Mouse (Mus musculus): ENCODE results near the gene Cmtm6. TPM values are rescaled to one million over a fixed set of nuclear protein-coding genes. Genes with fewer than 3 reads are reported as not detected.

The Cmtm6 gene
- total and polyA plus RNA-seq, 2 experiments from 2014 or later = 17.9 to 24.8 TPM

DNA sequence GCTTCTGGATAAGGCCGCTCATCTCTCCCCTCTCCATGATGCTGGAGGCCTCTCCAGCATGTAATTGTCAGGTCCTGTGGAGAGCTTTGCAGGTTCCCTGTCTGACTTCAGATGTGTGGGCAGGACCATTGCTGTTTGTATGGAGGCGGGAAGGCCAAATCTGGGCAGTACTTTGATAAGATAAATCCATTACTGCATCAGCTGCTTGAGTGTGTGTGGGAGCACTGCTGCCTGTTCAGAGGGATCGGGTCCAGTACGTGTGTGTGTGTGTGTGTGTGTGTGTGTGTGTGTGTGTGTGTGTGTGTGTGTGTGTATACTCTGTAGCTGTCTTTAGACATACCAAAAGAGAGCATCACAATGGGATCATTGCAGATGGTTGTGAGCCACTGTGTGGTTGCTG, 14.2 kb downstream of the Cmtm6 start:
- Histone ChIP-seq H3K4me1 (ENCODE audit: insufficient read depth, low read length) (no peaks in the 10 kb centered on the region), H3K4me2 (ENCODE audit: low read depth, low read length) (no peak overlapping the region), H3K9ac (replicated peaks; ENCODE audit: low read length) (no peak overlapping the region), H3K27ac (no peak overlapping the region), H3K27me3 (ENCODE audit: insufficient read depth, low read length) (no peaks in the 10 kb centered on the region), H3K4me3 (ENCODE audit: low read length) (no peak overlapping the region), H3K36me3 (ENCODE audit: insufficient read depth, low read length) (peaks cover 13% of the 10 kb centered on the region; the same call in 1 of the 2 replicates), H3K9me3 (ENCODE audit: low read length) (no peaks in the 10 kb centered on the region)
- 89% methylated on average over 4 of the region's 4 CpGs for WGBS
- no peak for TF ChIP-seq CTCF (IDR thresholded peaks at IDR 0.05; ENCODE audit: low read depth)
- no peak for ATAC-seq
- no peak for DNase-seq (ENCODE audit: low spot score)

DNA sequence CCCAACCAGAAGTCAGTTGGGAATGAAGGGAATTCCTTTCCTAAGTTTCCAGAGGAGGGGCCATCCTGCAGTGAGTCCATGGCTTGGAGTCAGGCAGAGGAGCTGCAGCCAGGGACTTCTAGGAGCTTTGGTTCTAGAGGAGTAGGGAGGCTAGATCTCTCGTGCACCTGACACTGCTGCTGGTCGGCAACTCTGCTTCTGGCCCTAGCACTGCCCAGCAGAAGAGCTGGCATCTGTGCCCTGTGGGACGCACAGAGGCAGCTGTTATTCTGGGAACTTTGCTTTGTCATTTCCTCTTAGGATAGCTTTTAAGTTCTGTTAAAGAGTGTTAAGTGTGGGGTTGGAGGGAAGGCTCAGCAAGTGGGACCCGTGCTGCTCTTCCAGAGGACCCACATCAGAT, 14.7 kb downstream of the Cmtm6 start:
- no peak overlapping the region for H3K4me2 ChIP-seq (ENCODE audit: low read depth, low read length)
- no peak overlapping the region for H3K9ac ChIP-seq (replicated peaks; ENCODE audit: low read length)
- WGBS = 70% methylated on average over 4 of the region's 4 CpGs
- ATAC-seq (no peak), DNase-seq (ENCODE audit: low spot score) (no peak)
- H3K27ac ChIP-seq = no peak overlapping the region
- TF ChIP-seq CTCF (IDR thresholded peaks at IDR 0.05; ENCODE audit: low read depth) = no peak
- H3K27me3 ChIP-seq (ENCODE audit: insufficient read depth, low read length) = no peaks in the 10 kb centered on the region
- no peaks in the 10 kb centered on the region for H3K9me3 ChIP-seq (ENCODE audit: low read length)
- H3K4me1 ChIP-seq (ENCODE audit: insufficient read depth, low read length) = no peaks in the 10 kb centered on the region
- no peak overlapping the region for H3K4me3 ChIP-seq (ENCODE audit: low read length)
- peaks cover 13% of the 10 kb centered on the region; the same call in 1 of the 2 replicates for H3K36me3 ChIP-seq (ENCODE audit: insufficient read depth, low read length)

DNA sequence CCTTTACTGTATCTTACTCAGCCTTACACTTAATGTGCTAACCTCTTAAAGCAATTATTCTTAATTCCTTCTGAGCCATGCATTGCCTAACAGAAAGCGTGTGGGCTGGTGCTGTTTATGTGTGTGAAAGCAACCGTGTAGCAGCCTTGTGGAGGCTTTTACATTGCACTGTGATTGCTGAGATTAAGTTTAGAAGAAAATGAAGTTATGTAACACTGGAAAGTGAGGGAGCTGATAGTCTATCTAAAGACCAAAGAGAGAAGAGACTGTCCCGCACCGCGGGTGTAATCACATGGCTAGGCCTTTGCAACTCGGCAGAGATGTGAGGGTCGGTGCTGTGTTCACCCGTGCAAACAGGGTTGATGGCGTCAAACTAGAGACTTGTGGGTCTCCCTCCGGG, 16.1 kb downstream of the Cmtm6 start:
- Histone ChIP-seq H3K27ac (no peak overlapping the region), H3K4me2 (ENCODE audit: low read depth, low read length) (no peak overlapping the region), H3K36me3 (ENCODE audit: insufficient read depth, low read length) (peaks cover 13% of the 10 kb centered on the region; the same call in 1 of the 2 replicates), H3K9me3 (ENCODE audit: low read length) (no peaks in the 10 kb centered on the region), H3K4me1 (ENCODE audit: insufficient read depth, low read length) (no peaks in the 10 kb centered on the region), H3K4me3 (ENCODE audit: low read length) (no peak overlapping the region), H3K27me3 (ENCODE audit: insufficient read depth, low read length) (no peaks in the 10 kb centered on the region), H3K9ac (replicated peaks; ENCODE audit: low read length) (no peak overlapping the region)
- ATAC-seq (no peak), DNase-seq (ENCODE audit: low spot score) (no peak)
- 71% methylated on average over 10 of the region's 10 CpGs for WGBS
- TF ChIP-seq CTCF (IDR thresholded peaks at IDR 0.05; ENCODE audit: low read depth) = no peak

DNA sequence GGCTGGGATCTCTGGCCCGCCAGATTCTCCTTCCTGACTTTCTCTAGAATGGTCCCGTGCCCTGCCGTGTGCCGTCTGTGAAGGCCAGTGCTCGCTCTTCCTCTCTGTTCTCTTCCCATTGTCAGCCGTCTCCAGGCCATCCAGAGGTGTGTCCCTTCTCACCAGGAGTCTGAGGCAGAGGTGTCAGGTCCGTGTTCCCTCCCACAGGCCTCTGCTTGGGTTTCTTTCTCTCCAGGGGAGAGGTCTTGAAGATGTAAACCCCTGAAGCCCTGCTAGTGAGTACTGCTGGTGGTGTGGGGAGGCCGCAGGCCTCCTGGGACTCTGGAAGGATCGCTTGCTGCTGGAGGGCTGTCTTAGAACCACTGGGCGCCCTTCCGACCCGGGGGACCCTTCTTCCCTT, 16.6 kb downstream of the Cmtm6 start:
- Histone ChIP-seq H3K36me3 (ENCODE audit: insufficient read depth, low read length) (peaks cover 13% of the 10 kb centered on the region; the same call in 1 of the 2 replicates), H3K4me3 (ENCODE audit: low read length) (no peak overlapping the region), H3K9me3 (ENCODE audit: low read length) (no peaks in the 10 kb centered on the region), H3K4me1 (ENCODE audit: insufficient read depth, low read length) (peaks cover under 1% of the 10 kb centered on the region; the same call in 1 of the 2 replicates), H3K27me3 (ENCODE audit: insufficient read depth, low read length) (no peaks in the 10 kb centered on the region), H3K4me2 (ENCODE audit: low read depth, low read length) (no peak overlapping the region), H3K27ac (no peak overlapping the region), H3K9ac (replicated peaks; ENCODE audit: low read length) (no peak overlapping the region)
- TF ChIP-seq CTCF (IDR thresholded peaks at IDR 0.05; ENCODE audit: low read depth) = no peak
- 80% methylated on average over 12 of the region's 12 CpGs for WGBS
- ATAC-seq (no peak), DNase-seq (ENCODE audit: low spot score) (no peak)

DNA sequence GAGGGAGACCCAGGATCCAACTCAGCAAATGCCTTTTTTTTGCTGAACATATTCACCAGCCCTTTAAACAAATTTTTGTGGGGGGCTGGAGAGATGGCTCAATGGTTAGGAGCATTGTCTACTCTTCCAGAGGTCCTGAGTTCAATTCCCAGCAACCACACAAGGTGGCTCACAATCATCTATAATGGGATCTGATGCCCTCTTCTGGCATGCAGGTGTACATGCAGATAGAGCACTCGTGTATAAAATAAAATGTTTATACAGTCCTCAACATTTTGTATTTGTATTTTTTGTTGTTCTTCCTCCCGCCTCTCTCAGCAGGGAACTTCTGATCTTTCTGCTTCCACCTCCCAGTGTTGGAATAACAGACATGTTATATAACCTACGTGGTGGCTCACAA, 20.7 kb downstream of the Cmtm6 start:
- no peak for DNase-seq (ENCODE audit: low spot score)
- Histone ChIP-seq H3K27ac (no peak overlapping the region), H3K27me3 (ENCODE audit: insufficient read depth, low read length) (no peaks in the 10 kb centered on the region), H3K36me3 (ENCODE audit: insufficient read depth, low read length) (peaks cover 6% of the 10 kb centered on the region; the same call in 1 of the 2 replicates), H3K9ac (replicated peaks; ENCODE audit: low read length) (no peak overlapping the region), H3K4me2 (ENCODE audit: low read depth, low read length) (no peak overlapping the region), H3K4me1 (ENCODE audit: insufficient read depth, low read length) (peaks cover 3% of the 10 kb centered on the region; the same call in 1 of the 2 replicates), H3K9me3 (ENCODE audit: low read length) (no peaks in the 10 kb centered on the region), H3K4me3 (ENCODE audit: low read length) (no peak overlapping the region)
- TF ChIP-seq CTCF (IDR thresholded peaks at IDR 0.05; ENCODE audit: low read depth) = peak; percentile 30
- ATAC-seq = no peak
- 82% methylated on average over 3 of the region's 3 CpGs for WGBS

DNA sequence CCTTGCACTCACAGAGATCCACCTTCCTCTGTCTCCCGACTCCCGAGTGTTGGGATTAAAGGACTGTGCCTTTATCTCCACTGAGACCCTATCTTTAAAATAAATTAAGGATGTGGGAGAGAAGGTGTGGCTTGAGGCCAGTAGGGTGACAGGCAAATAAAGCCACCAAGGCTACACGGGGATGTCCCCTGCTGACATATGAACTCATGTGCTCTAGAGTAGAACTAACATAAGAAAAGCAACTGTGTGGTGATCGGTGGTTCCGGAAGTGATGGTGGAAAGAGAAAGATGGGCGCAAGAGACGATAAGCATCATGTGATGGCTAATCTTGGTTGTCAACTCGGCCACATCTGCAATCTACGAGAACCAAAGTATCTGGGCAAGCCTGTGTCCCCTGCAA, 21.4 kb downstream of the Cmtm6 start:
- H3K4me3 ChIP-seq (ENCODE audit: low read length) = peak overlapping the region; percentile 40; the same call in 1 of the 2 replicates
- peaks cover 3% of the 10 kb centered on the region; the same call in 1 of the 2 replicates for H3K4me1 ChIP-seq (ENCODE audit: insufficient read depth, low read length)
- WGBS = 69% methylated on average over 9 of the region's 9 CpGs
- peak overlapping the region; percentile 74; the same call in 1 of the 2 replicates for H3K27ac ChIP-seq
- DNase-seq (ENCODE audit: low spot score) (no peak), ATAC-seq (no peak)
- H3K9me3 ChIP-seq (ENCODE audit: low read length) = no peaks in the 10 kb centered on the region
- H3K4me2 ChIP-seq (ENCODE audit: low read depth, low read length) = peak overlapping the region; percentile 65
- peak overlapping the region; percentile 54 for H3K9ac ChIP-seq (replicated peaks; ENCODE audit: low read length)
- no peaks in the 10 kb centered on the region for H3K27me3 ChIP-seq (ENCODE audit: insufficient read depth, low read length)
- TF ChIP-seq CTCF (IDR thresholded peaks at IDR 0.05; ENCODE audit: low read depth) = no peak
- H3K36me3 ChIP-seq (ENCODE audit: insufficient read depth, low read length) = peaks cover 6% of the 10 kb centered on the region; the same call in 1 of the 2 replicates

DNA sequence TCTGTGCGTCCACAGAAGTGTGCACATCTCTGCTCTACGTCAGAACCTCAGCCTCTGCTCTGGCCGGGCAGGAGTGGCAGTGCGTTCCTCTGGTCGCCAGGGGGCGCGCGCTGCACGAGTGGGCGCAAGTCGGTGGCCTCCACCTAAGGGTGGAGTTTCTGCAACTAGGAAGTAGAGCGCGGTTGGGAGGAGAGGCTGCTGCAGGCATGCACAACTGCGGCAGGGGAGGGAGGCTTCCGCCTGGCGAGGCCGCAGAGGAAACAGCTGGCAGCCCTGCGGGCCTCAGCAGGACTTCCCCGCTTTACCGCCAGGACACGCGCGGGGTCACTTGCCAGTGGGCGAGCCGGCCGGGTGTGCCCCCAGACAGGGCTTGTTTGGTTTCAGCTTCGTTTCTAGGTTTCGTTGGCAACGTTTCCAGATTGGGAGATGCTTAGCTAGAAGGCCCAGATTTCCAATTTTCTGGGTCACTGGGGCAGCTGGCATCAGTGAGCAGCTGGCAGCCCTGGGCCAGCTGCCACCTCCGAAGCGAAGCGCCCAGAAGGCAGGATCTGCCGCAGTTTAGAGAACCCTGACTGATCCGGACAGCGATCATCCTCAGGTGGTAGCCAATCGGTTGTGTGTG, 22.1 kb downstream of the Cmtm6 start:
- peaks cover 3% of the 10 kb centered on the region; the same call in 1 of the 2 replicates for H3K4me1 ChIP-seq (ENCODE audit: insufficient read depth, low read length)
- H3K9me3 ChIP-seq (ENCODE audit: low read length) = no peaks in the 10 kb centered on the region
- H3K4me3 ChIP-seq (ENCODE audit: low read length) = peak overlapping the region; percentile 40
- H3K9ac ChIP-seq (replicated peaks; ENCODE audit: low read length) = peak overlapping the region; percentile 54
- H3K27ac ChIP-seq = peak overlapping the region; percentile 74
- H3K36me3 ChIP-seq (ENCODE audit: insufficient read depth, low read length) = peaks cover 3% of the 10 kb centered on the region; the same call in 1 of the 2 replicates
- DNase-seq (ENCODE audit: low spot score) = peak; percentile 93
- peak; percentile 99 for TF ChIP-seq CTCF (IDR thresholded peaks at IDR 0.05; ENCODE audit: low read depth)
- 2% methylated on average over 36 of the region's 36 CpGs for WGBS
- peak; percentile 92 for ATAC-seq
- peak overlapping the region; percentile 65 for H3K4me2 ChIP-seq (ENCODE audit: low read depth, low read length)
- H3K27me3 ChIP-seq (ENCODE audit: insufficient read depth, low read length) = no peaks in the 10 kb centered on the region
